Mouse (Mus musculus) brain, embryonic 14.5 days (tissue): ENCODE measurements at regions not wholly inside any gene's neighbourhood (a gene's known extent, or its start where the extent isn't known, plus 50 kb on each side); places are given as distances from the start of the nearest gene placed in this dataset.

ENCODE experiments used
- CTCF ChIP-seq: fragments of 200-500 bp; IDR thresholded peaks from 2 replicates; pipeline ENCODE4 v1.5.1; 2012; ENCODE audit warnings: inconsistent platforms, mild to moderate bottlenecking, moderate library complexity, borderline replicate concordance; ENCODE audit not compliant: insufficient read depth, insufficient read length; ENCODE audit errors: extremely low read depth
- POLR2A ChIP-seq: fragments of 200-500 bp; IDR thresholded peaks from 2 replicates; pipeline ENCODE4 v1.6.1; 2012; ENCODE audit warnings: mild to moderate bottlenecking, inconsistent platforms, borderline replicate concordance; ENCODE audit not compliant: poor library complexity, insufficient read depth, insufficient read length, severe bottlenecking; ENCODE audit errors: extremely low read depth

- TF ChIP-seq CTCF (no peak), POLR2A (no peak)
Observed at GRCm38 (mm10) chr3:9145612-9146011, 464.3 kb downstream of the Zfp704 start.
